Comparison of ENCODE assay signal across 8 mouse cellular contexts in the genomic region with DNA sequence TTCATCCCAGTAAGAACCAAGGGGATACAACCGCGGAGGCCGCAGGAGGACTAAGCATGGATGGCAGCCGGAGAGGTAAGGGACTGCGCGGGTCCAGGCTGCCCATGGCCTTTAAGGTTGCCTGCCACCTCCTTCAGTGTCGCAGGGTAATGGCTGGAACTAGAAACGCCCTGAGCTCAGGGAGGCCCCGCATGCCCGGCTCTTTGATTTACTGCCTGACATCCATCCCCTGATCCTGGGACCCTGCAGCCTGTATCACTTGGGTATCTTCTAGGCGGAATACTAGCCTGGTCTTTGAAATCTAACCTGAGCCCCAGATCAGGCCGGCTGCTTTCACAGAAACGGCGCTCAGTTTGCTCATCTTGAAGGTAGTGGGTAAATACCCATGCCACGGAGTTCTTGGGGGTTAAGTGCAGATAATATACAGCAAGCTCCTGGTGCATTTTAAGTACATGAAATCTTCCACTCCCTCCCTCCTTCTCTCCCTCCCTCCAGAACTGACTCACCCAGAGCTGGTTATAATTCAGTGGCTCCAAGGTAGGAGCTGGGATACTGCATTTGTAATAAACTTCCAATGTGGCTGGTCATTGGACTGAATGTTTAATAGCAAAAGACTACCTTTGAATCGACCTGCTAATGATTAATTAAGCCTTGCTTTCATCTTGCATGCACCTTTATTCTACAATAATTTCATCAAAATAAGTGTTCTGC. TPM values are rescaled to one million over a fixed set of nuclear protein-coding genes. Genes with fewer than 3 reads are reported as not detected.
DNase-seq lines count a peak whose midpoint lies in the region; ATAC-seq lines count a peak whose summit lies in the region.

No protein-coding gene starts in this region.

- H3K36me3 ChIP-seq in heart, embryonic 16.5 days (ENCODE audit: control insufficient read depth, insufficient read depth), result peaks cover 4% of the 10 kb centered on the region
- H3K36me3 ChIP-seq in forebrain, embryonic 13.5 days (ENCODE audit: poor library complexity, severe bottlenecking), result peaks cover 7% of the 10 kb centered on the region; the same call in 1 of the 2 replicates
- no peaks in the 10 kb centered on the region for H3K36me3 ChIP-seq in liver, embryonic 11.5 days (ENCODE audit: control insufficient read depth, insufficient read depth, low read length)
- no peaks in the 10 kb centered on the region for H3K36me3 ChIP-seq in stomach, embryonic 15.5 days

- under 1% methylated on average over 16 of the region's 16 CpGs for WGBS in heart, embryonic 16.5 days
- WGBS in forebrain, embryonic 13.5 days, result 1% methylated on average over 16 of the region's 16 CpGs
- 3% methylated on average over 16 of the region's 16 CpGs for WGBS in liver, embryonic 11.5 days
- WGBS in stomach, embryonic 15.5 days, result 2% methylated on average over 16 of the region's 16 CpGs

- ATAC-seq in heart, embryonic 16.5 days (replicated peaks; ENCODE audit: extremely low read depth, insufficient read depth, low FRiP score), result peak; percentile 83
- ATAC-seq in forebrain, embryonic 13.5 days, result peak; percentile 90
- peak; percentile 86 for ATAC-seq in liver, embryonic 11.5 days (replicated peaks; ENCODE audit: low FRiP score)
- ATAC-seq in stomach, embryonic 15.5 days (ENCODE audit: insufficient read depth, low FRiP score, low read depth), result peak; percentile 85

- peak overlapping the region; percentile 55; the same call in 1 of the 2 replicates for H3K27ac ChIP-seq in heart, embryonic 16.5 days (ENCODE audit: low read length)
- peak overlapping the region; percentile 33 for H3K27ac ChIP-seq in forebrain, embryonic 13.5 days
- H3K27ac ChIP-seq in liver, embryonic 11.5 days (ENCODE audit: low read depth, low read length), result no peak overlapping the region
- no peak overlapping the region for H3K27ac ChIP-seq in stomach, embryonic 15.5 days

- no peaks in the 10 kb centered on the region; the same call in 1 of the 2 replicates for H3K4me1 ChIP-seq in heart, embryonic 16.5 days (ENCODE audit: control insufficient read depth, insufficient read depth, low read length)
- peaks cover 10% of the 10 kb centered on the region for H3K4me1 ChIP-seq in forebrain, embryonic 13.5 days
- H3K4me1 ChIP-seq in liver, embryonic 11.5 days (replicated peaks; ENCODE audit: control insufficient read depth, insufficient read depth, low read length), result no peaks in the 10 kb centered on the region; the same call in 1 of the 2 replicates
- H3K4me1 ChIP-seq in stomach, embryonic 15.5 days, result 0 out of 2 replicates have a peak, but pooled peaks cover 3% of the 10 kb centered on the region

- no peak for DNase-seq in heart, adult 8-10 months (ENCODE audit: low spot score)
- DNase-seq in MN1 (ENCODE audit: low spot score), result peak; percentile 8
- DNase-seq in liver, embryonic 11.5 days (ENCODE audit: low spot score), result no peak
- DNase-seq in retina, postnatal 1 day, result no peak
- no peak for DNase-seq in embryo, embryonic 9.5 days (ENCODE audit: extremely low spot score)

- H3K27me3 ChIP-seq in heart, embryonic 16.5 days (ENCODE audit: control insufficient read depth, insufficient read depth, low read length), result no peaks in the 10 kb centered on the region
- H3K27me3 ChIP-seq in forebrain, embryonic 13.5 days, result no peaks in the 10 kb centered on the region
- no peaks in the 10 kb centered on the region for H3K27me3 ChIP-seq in liver, embryonic 11.5 days (replicated peaks; ENCODE audit: control insufficient read depth, insufficient read depth, low read length)
- H3K27me3 ChIP-seq in stomach, embryonic 15.5 days (replicated peaks), result no peaks in the 10 kb centered on the region

- peak overlapping the region; percentile 84 for H3K9ac ChIP-seq in heart, embryonic 16.5 days (ENCODE audit: low read length)
- H3K9ac ChIP-seq in forebrain, embryonic 13.5 days, result peak overlapping the region; percentile 79
- peak overlapping the region; percentile 74 for H3K9ac ChIP-seq in liver, embryonic 11.5 days (ENCODE audit: low read depth, low read length)
- H3K9ac ChIP-seq in stomach, embryonic 15.5 days, result peak overlapping the region; percentile 39; the same call in 1 of the 2 replicates

- H3K9me3 ChIP-seq in heart, embryonic 16.5 days (replicated peaks; ENCODE audit: control insufficient read depth, low read length), result peaks cover 6% of the 10 kb centered on the region; the same call in 1 of the 2 replicates
- peaks cover 6% of the 10 kb centered on the region; the same call in 1 of the 2 replicates for H3K9me3 ChIP-seq in forebrain, embryonic 13.5 days (replicated peaks)
- no peaks in the 10 kb centered on the region for H3K9me3 ChIP-seq in liver, embryonic 11.5 days (ENCODE audit: control insufficient read depth, low read length)
- H3K9me3 ChIP-seq in stomach, embryonic 15.5 days, result no peaks in the 10 kb centered on the region

- peak overlapping the region; percentile 86 for H3K4me2 ChIP-seq in heart, embryonic 16.5 days (ENCODE audit: low read depth, low read length)
- H3K4me2 ChIP-seq in forebrain, embryonic 13.5 days, result peak overlapping the region; percentile 69
- H3K4me2 ChIP-seq in liver, embryonic 11.5 days, result peak overlapping the region; percentile 69
- H3K4me2 ChIP-seq in stomach, embryonic 15.5 days, result peak overlapping the region; percentile 71

- H3K4me3 ChIP-seq in heart, embryonic 16.5 days (ENCODE audit: low read length), result peak overlapping the region; percentile 97
- H3K4me3 ChIP-seq in forebrain, embryonic 13.5 days, result peak overlapping the region; percentile 80
- peak overlapping the region; percentile 82 for H3K4me3 ChIP-seq in liver, embryonic 11.5 days (ENCODE audit: low read depth, low read length)
- H3K4me3 ChIP-seq in stomach, embryonic 15.5 days (replicated peaks), result peak overlapping the region; percentile 87

RNA-seq across cellular contexts. Expression of a gene that starts 0.5 kb away (rescaled TPM):
- 10.7 and 12.2 TPM in 2 replicates for polyA plus RNA-seq in heart, embryonic 16.5 days (2015; fragmentation: Nextera tagmentation; extraction: Ambion mirVana)
- 1 to 10 TPM; 3.8 to 7.2 (median 5.0) TPM for total RNA-seq in heart, adult 8-10 months (2022)
- 24.9 and 28.7 TPM in 2 replicates for polyA plus RNA-seq in forebrain, embryonic 13.5 days (2015; fragmentation: Nextera tagmentation; extraction: Ambion mirVana)
- 9.1 and 9.7 TPM in 2 replicates for polyA plus RNA-seq in liver, embryonic 11.5 days (2014; fragmentation: Nextera tagmentation; extraction: Ambion mirVana)
- 11.8 and 12.7 TPM in 2 replicates for polyA plus RNA-seq in stomach, embryonic 15.5 days (2015; fragmentation: Nextera tagmentation; extraction: Ambion mirVana)

RNA-seq across cellular contexts. Expression of a gene that starts 50.3 kb away (rescaled TPM):
- polyA plus RNA-seq in heart, embryonic 16.5 days (2015; fragmentation: Nextera tagmentation; extraction: Ambion mirVana), result 0.03 and 0.12 TPM in 2 replicates
- under 1 TPM in 1 of 4 experiments, not detected in 3; 0.20 TPM for total RNA-seq in heart, adult 8-10 months (2022)
- 49.1 and 50.9 TPM in 2 replicates for polyA plus RNA-seq in forebrain, embryonic 13.5 days (2015; fragmentation: Nextera tagmentation; extraction: Ambion mirVana)
- 0.26 TPM in 1 of 2 replicates, not detected in the other for polyA plus RNA-seq in liver, embryonic 11.5 days (2014; fragmentation: Nextera tagmentation; extraction: Ambion mirVana)
- polyA plus RNA-seq in stomach, embryonic 15.5 days (2015; fragmentation: Nextera tagmentation; extraction: Ambion mirVana), result 1.5 and 1.6 TPM in 2 replicates

Comparison
In these comparisons a context has a peak if more than half of its experiments do, and no peak if none do; other contexts are left out.
1. H3K27ac ChIP-seq: peak in heart, embryonic 16.5 days (single experiment) and forebrain, embryonic 13.5 days (single experiment); none in liver, embryonic 11.5 days (single experiment) and stomach, embryonic 15.5 days (single experiment).
2. RNA of a gene that starts 50.3 kb away (polyA plus RNA-seq): 49.1 to 50.9 TPM in forebrain, embryonic 13.5 days; 1.5 to 1.6 TPM in stomach, embryonic 15.5 days, 0.26 TPM in liver, embryonic 11.5 days and 0.03 to 0.12 TPM in heart, embryonic 16.5 days; every median in the first group is over 10 times any median in the second.
3. Peak in every context shown above with its lines, with median percentiles within 50 percentile points of each other: ATAC-seq, H3K4me2 ChIP-seq, H3K4me3 ChIP-seq and H3K9ac ChIP-seq.